Mouse (Mus musculus) cerebral cortex, adult 2 months (tissue): ENCODE data around the gene Tspan31.

Experiments used
- WGBS: fragments of 180-500 bp; shearing (Covaris S2); methylation state at CpG from one replicate; pipeline ENCODE4 v1.1.7; 2018; 5-methylcytosine and 5-hydroxymethylcytosine counted together

Gene Tspan31

DNA sequence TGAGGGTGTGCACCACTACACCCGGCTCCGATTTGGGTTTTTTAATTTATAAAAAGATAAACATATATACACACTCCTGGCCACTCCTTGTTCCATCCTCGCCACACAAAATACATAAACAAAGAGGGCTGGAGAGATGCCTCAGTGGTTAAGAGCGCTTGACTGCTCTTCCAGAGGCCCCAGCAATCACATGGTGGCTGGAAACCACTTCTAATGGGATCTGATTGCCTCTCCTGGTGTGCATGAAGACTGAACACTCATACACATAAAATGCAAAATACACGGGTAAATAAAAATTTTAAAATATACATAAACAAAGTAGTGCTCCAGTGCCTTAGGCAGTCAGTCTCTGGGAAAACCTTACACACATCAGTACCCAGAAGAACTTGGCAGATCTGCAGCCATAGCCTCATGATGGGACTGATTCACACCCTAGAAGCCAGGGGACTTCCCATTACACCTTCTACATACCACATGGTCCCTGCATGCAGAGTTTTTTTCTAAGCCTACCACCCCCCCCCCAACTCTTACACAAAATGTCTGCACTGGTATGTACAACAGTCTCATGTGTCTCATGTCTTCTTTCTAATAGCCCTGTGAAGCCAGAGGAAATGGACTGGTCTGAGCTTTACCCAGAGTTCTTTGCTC lies 27.5 kb downstream of the Tspan31 start:
- 12% methylated on average over 5 of the region's 5 CpGs for WGBS

DNA sequence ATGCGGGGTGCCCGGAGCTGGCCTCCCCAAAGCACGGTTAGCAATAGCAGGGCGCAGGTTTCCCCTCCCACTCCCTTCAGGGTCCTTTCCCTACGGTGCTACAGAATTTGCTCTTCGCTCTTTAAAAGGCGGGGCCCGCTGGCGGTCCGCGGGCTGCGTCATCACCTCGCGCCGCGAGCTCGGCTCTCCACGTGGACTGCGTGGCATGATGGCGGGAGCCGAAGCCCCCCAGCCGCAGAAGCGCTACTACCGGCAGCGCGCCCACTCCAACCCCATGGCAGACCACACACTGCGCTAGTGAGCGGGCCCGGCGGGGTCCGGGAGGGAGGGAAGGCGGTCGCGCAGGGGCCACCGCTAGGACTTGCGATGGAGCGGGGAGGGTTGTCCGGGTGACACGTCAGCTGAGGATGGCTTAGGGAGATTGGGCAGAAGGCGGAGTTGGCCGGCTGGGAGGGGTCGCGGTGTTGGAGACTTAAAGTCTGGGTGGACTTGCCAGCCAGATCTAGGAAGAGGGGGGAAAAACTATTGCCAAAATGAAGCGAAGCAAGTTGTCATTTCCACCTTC lies 28.2 kb downstream of the Tspan31 start:
- WGBS = under 1% methylated on average over 44 of the region's 44 CpGs

DNA sequence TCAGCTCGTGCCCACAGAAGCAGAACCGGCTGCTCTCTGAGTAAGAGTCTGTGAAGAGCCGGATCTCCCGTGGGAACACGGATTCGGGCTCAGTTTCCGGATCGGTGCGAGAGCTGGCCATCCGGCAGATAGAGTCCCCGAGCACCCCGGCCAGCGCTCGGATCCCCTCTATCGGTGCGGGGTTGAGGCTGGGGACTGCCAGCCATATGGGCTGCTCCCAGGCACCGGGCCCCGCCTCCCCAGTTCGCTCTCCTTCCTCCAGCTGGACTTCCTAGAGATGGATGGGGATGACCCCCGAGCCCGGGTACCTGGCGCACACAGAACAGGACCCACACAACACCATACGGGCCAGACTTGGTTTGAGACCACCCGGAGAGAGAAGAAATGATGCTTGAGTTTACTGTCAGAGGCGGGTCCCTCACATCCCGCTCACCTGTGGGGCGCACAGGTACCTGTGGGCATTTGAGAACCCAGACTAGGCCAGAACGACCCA lies 28.7 kb downstream of the Tspan31 start, which contains the start of the genes Mettl1 and Eef1akmt3:
Gene Mettl1, plus strand, starts transcription at position 141 of the 493 bp plus-strand sequence.
Gene Eef1akmt3, minus strand, starts transcription at position 240 of the 493 bp plus-strand sequence.
- WGBS = under 1% methylated on average over 28 of the region's 28 CpGs

DNA sequence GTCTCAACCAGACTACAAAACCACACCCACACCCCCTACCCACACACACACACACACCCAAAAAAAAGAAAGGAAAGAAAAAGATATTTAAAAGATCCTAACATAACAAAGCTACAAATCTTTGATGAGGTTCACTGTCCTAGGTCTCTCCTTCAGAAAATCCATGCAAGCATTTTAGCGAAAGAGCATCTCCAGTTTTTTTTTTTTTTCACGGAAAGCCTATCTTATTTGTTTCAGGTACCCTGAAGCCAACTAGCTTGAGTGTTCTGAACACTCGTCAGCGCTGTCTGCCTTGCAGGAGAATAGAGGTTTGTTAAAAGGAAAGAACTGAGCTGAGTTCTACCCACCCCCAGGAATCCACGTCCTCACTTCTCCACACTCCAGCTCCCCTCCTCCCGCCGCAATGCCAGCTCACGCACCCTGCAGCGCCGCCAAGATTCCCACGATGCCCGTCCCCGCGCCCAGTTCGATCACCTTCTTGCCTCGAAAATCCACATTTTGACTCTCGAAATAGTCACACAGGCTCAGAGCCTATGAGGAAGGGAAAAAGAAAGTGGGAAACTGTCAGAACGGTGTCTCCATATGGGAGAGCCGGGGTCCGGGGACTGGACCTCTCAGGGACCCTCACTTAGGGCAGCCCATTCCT lies 29.4 kb downstream of the Tspan31 start:
- 2% methylated on average over 20 of the region's 20 CpGs for WGBS

DNA sequence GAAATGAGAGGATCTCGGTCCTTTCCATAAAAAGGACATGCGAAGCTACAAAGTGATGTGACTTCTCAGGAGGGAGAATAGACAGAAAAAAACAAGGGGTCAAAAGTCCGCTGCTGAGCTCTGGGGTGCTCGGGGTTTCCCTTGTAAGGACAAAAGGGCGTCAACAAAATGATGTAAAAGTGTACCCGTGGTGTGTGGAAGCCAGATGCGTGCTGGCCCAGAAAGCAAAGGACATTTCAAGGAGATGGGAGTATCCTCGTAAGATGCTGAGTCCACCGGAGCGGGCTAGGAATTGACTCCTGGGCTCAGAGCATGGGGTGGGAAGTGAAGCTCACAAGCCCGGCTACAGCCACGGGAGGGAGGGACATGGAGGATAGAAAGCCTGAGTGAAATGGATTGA lies 32.4 kb downstream of the Tspan31 start:
- WGBS = 81% methylated on average over 12 of the region's 12 CpGs

DNA sequence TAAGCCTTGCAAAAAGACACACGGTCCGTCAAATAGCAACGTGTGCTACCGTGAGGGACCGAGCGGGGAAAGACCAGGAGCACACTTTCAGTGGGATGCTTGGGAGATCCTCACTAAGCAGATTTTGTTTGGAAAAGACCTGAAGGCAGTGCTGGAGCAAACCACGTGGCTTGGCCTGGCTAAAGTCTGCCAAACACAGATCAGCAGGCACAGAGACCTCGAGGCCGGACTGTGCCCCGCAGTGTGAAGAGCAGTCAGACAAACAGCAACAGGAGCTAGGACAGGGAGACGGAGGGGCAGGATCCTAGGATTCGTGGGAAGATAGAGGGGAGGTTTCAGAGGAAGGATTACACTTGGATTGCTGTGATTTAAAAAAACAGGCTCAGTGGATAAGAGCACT lies 33.8 kb downstream of the Tspan31 start:
- WGBS = 85% methylated on average over 12 of the region's 12 CpGs

DNA sequence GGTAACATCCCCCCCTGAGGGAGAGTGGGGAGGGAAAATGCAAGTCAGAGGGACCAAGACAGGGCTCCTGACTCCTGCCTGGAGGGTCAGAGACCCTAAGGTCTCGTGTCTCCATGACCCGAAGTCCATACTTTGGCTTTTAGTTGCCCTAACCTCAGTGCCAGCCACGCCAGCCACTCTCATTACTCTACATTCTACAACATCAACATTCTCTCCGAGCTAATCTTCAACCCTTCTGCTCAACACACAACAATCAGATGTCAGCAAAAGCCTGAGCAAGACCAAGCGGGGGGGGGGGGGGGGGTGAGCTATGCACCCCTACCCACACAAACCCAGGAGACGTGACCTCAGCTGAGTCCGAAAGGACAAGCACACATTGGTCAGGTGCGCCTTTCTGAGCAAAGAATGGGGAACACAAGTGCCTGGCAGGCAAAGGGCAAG lies 36.7 kb downstream of the Tspan31 start:
- 86% methylated on average over 8 of the region's 8 CpGs for WGBS

DNA sequence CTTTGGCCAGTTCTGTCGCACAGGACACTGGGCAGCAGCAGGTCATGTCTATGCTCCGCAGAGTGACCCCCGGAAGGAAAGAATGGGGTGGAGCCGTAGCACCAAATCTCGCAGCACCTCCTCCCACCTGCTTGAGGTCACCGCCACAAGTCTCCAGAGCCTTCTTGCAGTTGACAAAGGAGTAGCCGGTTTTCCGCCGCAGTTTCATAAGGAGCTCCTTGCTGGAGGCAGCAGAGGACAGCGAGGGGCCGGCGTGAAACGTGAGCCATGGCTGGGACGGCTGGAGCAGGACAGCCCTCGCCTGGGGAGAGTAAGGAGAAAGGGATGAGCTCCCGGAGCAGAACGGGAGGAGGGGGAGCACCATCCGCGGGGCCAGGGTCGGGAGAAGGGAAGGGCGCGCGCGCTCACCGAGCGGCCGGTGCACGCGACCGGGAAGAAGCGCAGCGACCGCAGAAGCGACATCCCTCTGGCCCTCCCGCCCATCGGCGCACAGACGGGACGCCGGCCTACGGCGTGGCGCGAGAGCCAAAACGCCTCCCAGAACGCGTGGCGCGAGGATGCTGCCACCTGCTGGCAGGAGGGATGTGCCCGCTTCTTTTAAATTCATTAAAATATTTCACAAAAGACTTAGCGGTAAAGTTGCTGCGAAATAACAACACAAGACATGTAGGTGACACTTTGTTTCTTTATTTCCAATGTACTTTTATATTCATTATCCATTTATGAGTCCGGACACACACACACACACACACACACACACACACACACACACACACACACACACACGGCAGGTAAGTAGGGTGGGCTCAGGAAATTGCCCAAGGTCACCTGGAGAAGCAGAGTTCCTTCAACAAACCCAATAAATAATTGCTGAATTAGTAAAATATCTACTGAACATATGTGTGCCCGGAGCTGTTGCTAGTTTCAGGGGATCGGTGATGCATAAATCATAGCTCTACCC lies 39.4 kb downstream of the Tspan31 start, which contains the start of gene Tsfm:
Gene Tsfm, minus strand, starts transcription at position 505 of the 961 bp plus-strand sequence.
- 5% methylated on average over 56 of the region's 56 CpGs for WGBS

DNA sequence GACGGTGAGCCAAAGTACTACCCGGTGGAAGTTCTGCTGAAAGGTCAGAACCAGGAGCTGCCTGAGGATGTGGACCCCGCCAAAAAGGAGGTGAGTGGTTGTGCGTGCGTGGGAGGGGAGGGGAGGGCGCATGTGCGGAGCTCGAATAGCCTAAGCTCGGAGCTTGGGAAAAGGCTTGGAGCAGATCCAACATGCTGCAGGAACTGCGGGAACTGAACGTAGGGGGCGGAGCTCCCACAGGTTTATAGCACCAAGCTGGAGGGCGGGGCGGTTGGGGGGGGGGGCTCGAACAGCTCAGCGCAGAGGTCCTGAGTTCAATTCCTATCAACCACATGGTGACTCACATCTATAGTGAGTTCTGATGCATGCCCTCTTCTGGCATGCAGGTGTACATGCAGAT lies 51.6 kb downstream of the Tspan31 start:
- WGBS = 68% methylated on average over 16 of the region's 16 CpGs
